Mouse (Mus musculus): ENCODE results near the gene Gm10770. TPM values are rescaled to one million over a fixed set of nuclear protein-coding genes. Genes with fewer than 3 reads are reported as not detected.
"Not testable (repeated sequence)": the region's sequence is repeated elsewhere in the genome, so short reads cannot be mapped to it uniquely, and the experiment has no call there.

The Gm10770 gene
- not detected in 2 replicates for polyA plus RNA-seq (2015; fragmentation: Nextera tagmentation; extraction: Ambion mirVana)

- not testable (repeated sequence) for DNase-seq (ENCODE audit: low spot score); ATAC-seq; H3K4me3 ChIP-seq (ENCODE audit: low read depth, low read length); H3K9me3 ChIP-seq (ENCODE audit: low read length); H3K4me2 ChIP-seq (replicated peaks; ENCODE audit: low read depth, low read length); H3K9ac ChIP-seq (replicated peaks; ENCODE audit: low read depth); H3K27me3 ChIP-seq (replicated peaks; ENCODE audit: insufficient read depth, low read length); H3K36me3 ChIP-seq (ENCODE audit: insufficient read depth, low read length); H3K4me1 ChIP-seq (ENCODE audit: insufficient read depth, low read depth, low read length); H3K27ac ChIP-seq (ENCODE audit: low read length)
- 67% methylated on average over 4 of the region's 4 CpGs for WGBS
These were observed at the start of gene Gm10770 for GRCm38 (mm10) chr2:150179579-150179978. TSS of gene Gm10770 (minus strand) at chr2:150179679.

GRCm38 (mm10) chr2:150223263-150223662 lies 43.8 kb upstream of the Gm10770 start:
- not testable (repeated sequence) for H3K27me3 ChIP-seq (replicated peaks; ENCODE audit: insufficient read depth, low read length); H3K9me3 ChIP-seq (ENCODE audit: low read length); H3K4me2 ChIP-seq (replicated peaks; ENCODE audit: low read depth, low read length); H3K27ac ChIP-seq (ENCODE audit: low read length); DNase-seq (ENCODE audit: low spot score); H3K4me1 ChIP-seq (ENCODE audit: insufficient read depth, low read depth, low read length); ATAC-seq; H3K9ac ChIP-seq (replicated peaks; ENCODE audit: low read depth); H3K36me3 ChIP-seq (ENCODE audit: insufficient read depth, low read length); H3K4me3 ChIP-seq (ENCODE audit: low read depth, low read length)

- not testable (repeated sequence) for H3K36me3 ChIP-seq (ENCODE audit: insufficient read depth, low read length); H3K4me1 ChIP-seq (ENCODE audit: insufficient read depth, low read depth, low read length); H3K27me3 ChIP-seq (replicated peaks; ENCODE audit: insufficient read depth, low read length); H3K9me3 ChIP-seq (ENCODE audit: low read length); H3K27ac ChIP-seq (ENCODE audit: low read length); ATAC-seq; DNase-seq (ENCODE audit: low spot score)
- 0 out of 2 replicates have a peak overlapping the region, but pooled peaks have one; percentile 29 for H3K9ac ChIP-seq (replicated peaks; ENCODE audit: low read depth)
- peak overlapping the region; percentile 49 for H3K4me2 ChIP-seq (replicated peaks; ENCODE audit: low read depth, low read length)
- H3K4me3 ChIP-seq (ENCODE audit: low read depth, low read length) = peak overlapping the region; percentile 33
- WGBS = 2% methylated on average over 2 of the region's 4 CpGs
These were observed 38.9 kb upstream of the Gm10770 start for GRCm38 (mm10) chr2:150218363-150218725.

GRCm38 (mm10) chr2:150217600-150218362 lies 38.3 kb upstream of the Gm10770 start, which contains the start of gene Zfp937:
TSS of gene Zfp937 (plus strand) at chr2:150218073.
- H3K27me3 ChIP-seq (replicated peaks; ENCODE audit: insufficient read depth, low read length); H3K9me3 ChIP-seq (ENCODE audit: low read length); H3K27ac ChIP-seq (ENCODE audit: low read length); H3K4me1 ChIP-seq (ENCODE audit: insufficient read depth, low read depth, low read length); H3K36me3 ChIP-seq (ENCODE audit: insufficient read depth, low read length): not testable (repeated sequence)
- Histone ChIP-seq H3K9ac (replicated peaks; ENCODE audit: low read depth) (0 out of 2 replicates have a peak within 1 kb of the TSS, but pooled peaks have one; percentile 29), H3K4me3 (ENCODE audit: low read depth, low read length) (peak within 1 kb of the TSS; percentile 33), H3K4me2 (replicated peaks; ENCODE audit: low read depth, low read length) (peak within 1 kb of the TSS; percentile 49)
- ATAC-seq (peak; percentile 100), DNase-seq (ENCODE audit: low spot score) (peak; percentile 48)
- WGBS = under 1% methylated on average over 15 of the region's 15 CpGs

- WGBS = 74% methylated on average over 7 of the region's 7 CpGs
- H3K4me2 ChIP-seq (replicated peaks; ENCODE audit: low read depth, low read length); H3K36me3 ChIP-seq (ENCODE audit: insufficient read depth, low read length); H3K9me3 ChIP-seq (ENCODE audit: low read length); DNase-seq (ENCODE audit: low spot score); H3K27ac ChIP-seq (ENCODE audit: low read length); H3K9ac ChIP-seq (replicated peaks; ENCODE audit: low read depth); H3K4me3 ChIP-seq (ENCODE audit: low read depth, low read length); H3K4me1 ChIP-seq (ENCODE audit: insufficient read depth, low read depth, low read length); ATAC-seq; H3K27me3 ChIP-seq (replicated peaks; ENCODE audit: insufficient read depth, low read length): not testable (repeated sequence)
These were observed 2.1 kb upstream of the Gm10770 start, which contains the start of gene Gm14139 for GRCm38 (mm10) chr2:150181570-150181999. TSS of gene Gm14139 (plus strand) at chr2:150181755.

- DNase-seq (ENCODE audit: low spot score); H3K4me2 ChIP-seq (replicated peaks; ENCODE audit: low read depth, low read length); H3K4me3 ChIP-seq (ENCODE audit: low read depth, low read length); H3K9ac ChIP-seq (replicated peaks; ENCODE audit: low read depth); H3K36me3 ChIP-seq (ENCODE audit: insufficient read depth, low read length); ATAC-seq; H3K4me1 ChIP-seq (ENCODE audit: insufficient read depth, low read depth, low read length); H3K9me3 ChIP-seq (ENCODE audit: low read length); H3K27me3 ChIP-seq (replicated peaks; ENCODE audit: insufficient read depth, low read length); H3K27ac ChIP-seq (ENCODE audit: low read length): not testable (repeated sequence)
These were observed 1.6 kb upstream of the Gm10770 start for GRCm38 (mm10) chr2:150181046-150181445.

GRCm38 (mm10) chr2:150173833-150174232 lies 5.6 kb downstream of the Gm10770 start:
- Histone ChIP-seq H3K4me2 (replicated peaks; ENCODE audit: low read depth, low read length) (no peak overlapping the region), H3K9me3 (ENCODE audit: low read length) (0 out of 2 replicates have a peak, but pooled peaks cover 4% of the 10 kb centered on the region), H3K4me1 (ENCODE audit: insufficient read depth, low read depth, low read length) (no peaks in the 10 kb centered on the region), H3K27ac (ENCODE audit: low read length) (no peak overlapping the region), H3K27me3 (replicated peaks; ENCODE audit: insufficient read depth, low read length) (no peaks in the 10 kb centered on the region), H3K4me3 (ENCODE audit: low read depth, low read length) (no peak overlapping the region), H3K9ac (replicated peaks; ENCODE audit: low read depth) (no peak overlapping the region), H3K36me3 (ENCODE audit: insufficient read depth, low read length) (no peaks in the 10 kb centered on the region)
- ATAC-seq (no peak), DNase-seq (ENCODE audit: low spot score) (no peak)
- TF ChIP-seq CTCF (IDR thresholded peaks at IDR 0.05) = no peak
- no peak for TF ChIP-seq EP300 (IDR thresholded peaks at IDR 0.05)

Data from lung, postnatal 0 days (tissue).